Mouse (Mus musculus) neural tube, postnatal 0 days (tissue): Measurements from ENCODE around the gene Obp1b. TPM values are rescaled to one million over a fixed set of nuclear protein-coding genes. Genes with fewer than 3 reads are reported as not detected.

Source experiments
- polyA plus RNA-seq: library from polyadenylated mRNA; unstranded; fragments of >200 nt; fragmentation: Nextera tagmentation; extraction: Ambion mirVana; gene quantifications from 2 replicates; pipeline ENCODE4 v1.2.1, GENCODE M21; 2015

Obp1b gene
- polyA plus RNA-seq, result not detected in 2 replicates

DNA sequence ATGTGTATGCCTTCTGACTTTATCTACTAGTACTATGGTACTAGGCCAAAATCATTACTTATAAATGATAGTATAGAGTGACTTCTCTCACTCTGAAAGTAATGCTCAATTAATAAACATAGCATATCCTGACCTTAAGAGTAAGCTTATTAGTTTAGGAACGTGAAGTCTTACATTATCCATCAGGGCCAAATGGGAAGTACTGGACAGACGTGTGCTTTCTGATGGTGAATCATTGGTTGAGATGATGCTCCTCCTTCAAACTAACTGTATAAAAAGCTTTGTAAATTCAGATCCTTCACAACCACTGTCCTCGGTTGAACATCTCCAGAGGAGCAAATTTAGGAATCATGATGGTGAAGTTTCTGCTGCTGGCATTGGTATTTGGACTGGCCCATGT, at the start of gene Obp1b:
Gene Obp1b (plus strand): TSS at position 301 of the 400 bp plus-strand sequence.

Other genes with a start within 250 kb of the Obp1b start
- gene Obp1a, start 95.4 kb upstream of the Obp1b start, polyA plus RNA-seq, result not detected in 2 replicates
- gene Gm5938, start 61.3 kb upstream of the Obp1b start, polyA plus RNA-seq, result not detected in 2 replicates
- not detected in 2 replicates for gene Gm14743, start 59.1 kb downstream of the Obp1b start, polyA plus RNA-seq
- gene 4930480E11Rik, start 182.9 kb downstream of the Obp1b start, polyA plus RNA-seq, result not detected in 2 replicates